ENCODE assay signal across 13 mouse cellular contexts in the genomic region with DNA sequence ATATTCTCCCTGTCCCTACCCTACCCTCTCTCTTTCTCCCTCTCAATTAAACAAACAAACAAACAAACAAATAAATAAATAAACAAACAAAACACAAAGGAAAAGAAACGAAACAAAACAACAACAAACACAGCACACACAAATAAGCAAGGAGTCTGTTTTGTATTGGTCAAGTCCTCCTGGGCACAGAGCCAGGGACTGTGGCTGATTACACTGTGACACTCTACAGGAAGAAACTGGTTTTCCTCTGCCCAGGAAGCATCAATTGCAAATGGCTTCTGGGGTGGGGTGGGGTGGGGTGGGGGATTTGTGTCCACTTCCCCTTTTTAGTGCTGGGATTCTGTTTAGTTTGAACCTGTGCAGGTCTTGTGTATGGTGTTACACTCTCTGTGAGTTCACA.
DNase-seq lines count a peak whose midpoint lies in the region; ATAC-seq lines count a peak whose summit lies in the region.
"Had no signal": no experiment of that assay in that cellular context is flagged by ENCODE, and none has a peak within 500 bp of the region (broad histone marks: within the 10 kb centered on the region; RNA-seq: fewer than 3 reads in every experiment).

No protein-coding gene starts in this region.

- no peak for ATAC-seq in midbrain, embryonic 11.5 days (ENCODE audit: low FRiP score)
- no peak for ATAC-seq in midbrain, embryonic 13.5 days
- ATAC-seq: forebrain, embryonic 15.5 days; liver, postnatal 0 days had no signal

- H3K9me3 ChIP-seq in midbrain, embryonic 11.5 days (ENCODE audit: control insufficient read depth, low read length), result no peaks in the 10 kb centered on the region
- H3K9me3 ChIP-seq in midbrain, embryonic 13.5 days, result peaks cover 4% of the 10 kb centered on the region; the same call in 1 of the 2 replicates
- H3K9me3 ChIP-seq: forebrain, embryonic 15.5 days; heart, embryonic 12.5 days; neural tube, embryonic 13.5 days had no signal

- H3K9ac ChIP-seq in midbrain, embryonic 11.5 days (ENCODE audit: low read length), result no peak overlapping the region
- H3K9ac ChIP-seq in midbrain, embryonic 13.5 days (replicated peaks), result no peak overlapping the region
- H3K9ac ChIP-seq: forebrain, embryonic 15.5 days; heart, embryonic 12.5 days; liver, postnatal 0 days; neural tube, embryonic 13.5 days had no signal

- no peaks in the 10 kb centered on the region for H3K4me1 ChIP-seq in midbrain, embryonic 11.5 days (ENCODE audit: control insufficient read depth, insufficient read depth, low read length)
- H3K4me1 ChIP-seq in midbrain, embryonic 13.5 days (replicated peaks), result 0 out of 2 replicates have a peak, but pooled peaks cover 8% of the 10 kb centered on the region
- H3K4me1 ChIP-seq: forebrain, embryonic 15.5 days; heart, embryonic 12.5 days; neural tube, embryonic 13.5 days had no signal

- no peak overlapping the region for H3K4me3 ChIP-seq in midbrain, embryonic 11.5 days (ENCODE audit: low read depth, low read length)
- H3K4me3 ChIP-seq in midbrain, embryonic 13.5 days (replicated peaks), result no peak overlapping the region
- H3K4me3 ChIP-seq: forebrain, embryonic 15.5 days; heart, embryonic 12.5 days; neural tube, embryonic 13.5 days had no signal

- H3K4me2 ChIP-seq in midbrain, embryonic 11.5 days, result no peak overlapping the region
- H3K4me2 ChIP-seq in midbrain, embryonic 13.5 days (replicated peaks), result no peak overlapping the region
- H3K4me2 ChIP-seq: forebrain, embryonic 15.5 days; heart, embryonic 12.5 days; neural tube, embryonic 13.5 days had no signal

- peak; percentile 51 to 53 for DNase-seq in cerebellum, postnatal 10 days
- DNase-seq in cerebellum, adult 11 months, result no peak
- DNase-seq in kidney, postnatal 10 days, result peak; percentile 22
- DNase-seq in kidney, adult 11 months, result no peak
- DNase-seq in midbrain, embryonic 11.5 days (ENCODE audit: low spot score, missing footprints), result peak; percentile 19
- peak; percentile 14 for DNase-seq in ZHBTc4 (ENCODE audit: low read depth, low spot score)
- no peak for DNase-seq in layer of hippocampus, postnatal 36 days
- DNase-seq: liver, postnatal 0 days; thymus, postnatal 25 days had no signal

- no peaks in the 10 kb centered on the region for H3K36me3 ChIP-seq in midbrain, embryonic 11.5 days (ENCODE audit: control insufficient read depth, insufficient read depth, low read length)
- no peaks in the 10 kb centered on the region for H3K36me3 ChIP-seq in midbrain, embryonic 13.5 days
- H3K36me3 ChIP-seq: forebrain, embryonic 15.5 days; heart, embryonic 12.5 days; neural tube, embryonic 13.5 days had no signal

- no peak overlapping the region for H3K27ac ChIP-seq in midbrain, embryonic 11.5 days (ENCODE audit: low read depth, low read length)
- no peak overlapping the region for H3K27ac ChIP-seq in midbrain, embryonic 13.5 days
- H3K27ac ChIP-seq: forebrain, embryonic 15.5 days; neural tube, embryonic 13.5 days had no signal

- WGBS in midbrain, embryonic 11.5 days, result 66% methylated on average over 1 of the region's 1 CpGs
- WGBS in midbrain, embryonic 13.5 days, result 77% methylated on average over 1 of the region's 1 CpGs

- H3K27me3 ChIP-seq in midbrain, embryonic 11.5 days (ENCODE audit: control insufficient read depth, insufficient read depth, low read length), result no peaks in the 10 kb centered on the region
- H3K27me3 ChIP-seq in midbrain, embryonic 13.5 days, result no peaks in the 10 kb centered on the region
- H3K27me3 ChIP-seq: forebrain, embryonic 15.5 days; heart, embryonic 12.5 days; neural tube, embryonic 13.5 days had no signal

Comparison
In these comparisons a context has a peak if more than half of its experiments do, and no peak if none do; other contexts are left out.
1. DNase-seq: peak in cerebellum, postnatal 10 days (2 of 2), kidney, postnatal 10 days (single experiment), midbrain, embryonic 11.5 days (single experiment) and ZHBTc4 (single experiment); none in cerebellum, adult 11 months (single experiment), kidney, adult 11 months (single experiment) and layer of hippocampus, postnatal 36 days (0 of 2).